Mouse (Mus musculus): Measurements from ENCODE around the gene 1500011B03Rik.

The 1500011B03Rik gene

GRCm38 (mm10) chr5:114779956-114780489, 43.2 kb downstream of the 1500011B03Rik start:
- DNase-seq = peak in 1 of 2 experiments; percentile 50

DNA sequence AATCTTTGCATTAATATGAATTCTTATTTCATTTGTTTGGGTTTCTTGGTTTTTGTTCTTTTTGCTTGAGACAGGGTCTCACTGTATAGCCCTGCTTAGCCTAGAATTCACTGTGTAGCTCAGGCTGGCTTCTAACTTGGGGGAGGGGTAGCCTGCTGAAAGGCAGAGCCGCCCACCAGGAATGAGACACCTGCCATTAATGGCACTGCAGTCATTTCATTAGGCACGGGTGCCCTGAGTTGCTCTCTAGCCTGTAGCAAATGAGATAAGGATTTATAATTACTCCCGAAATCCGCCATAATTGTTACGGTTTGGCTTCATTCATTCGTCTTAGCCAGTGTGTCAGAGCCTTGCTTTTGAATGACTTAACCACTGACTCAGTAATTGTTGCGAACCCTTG, 47.1 kb downstream of the 1500011B03Rik start:
- peak; percentile 44 to 55 for DNase-seq

DNA sequence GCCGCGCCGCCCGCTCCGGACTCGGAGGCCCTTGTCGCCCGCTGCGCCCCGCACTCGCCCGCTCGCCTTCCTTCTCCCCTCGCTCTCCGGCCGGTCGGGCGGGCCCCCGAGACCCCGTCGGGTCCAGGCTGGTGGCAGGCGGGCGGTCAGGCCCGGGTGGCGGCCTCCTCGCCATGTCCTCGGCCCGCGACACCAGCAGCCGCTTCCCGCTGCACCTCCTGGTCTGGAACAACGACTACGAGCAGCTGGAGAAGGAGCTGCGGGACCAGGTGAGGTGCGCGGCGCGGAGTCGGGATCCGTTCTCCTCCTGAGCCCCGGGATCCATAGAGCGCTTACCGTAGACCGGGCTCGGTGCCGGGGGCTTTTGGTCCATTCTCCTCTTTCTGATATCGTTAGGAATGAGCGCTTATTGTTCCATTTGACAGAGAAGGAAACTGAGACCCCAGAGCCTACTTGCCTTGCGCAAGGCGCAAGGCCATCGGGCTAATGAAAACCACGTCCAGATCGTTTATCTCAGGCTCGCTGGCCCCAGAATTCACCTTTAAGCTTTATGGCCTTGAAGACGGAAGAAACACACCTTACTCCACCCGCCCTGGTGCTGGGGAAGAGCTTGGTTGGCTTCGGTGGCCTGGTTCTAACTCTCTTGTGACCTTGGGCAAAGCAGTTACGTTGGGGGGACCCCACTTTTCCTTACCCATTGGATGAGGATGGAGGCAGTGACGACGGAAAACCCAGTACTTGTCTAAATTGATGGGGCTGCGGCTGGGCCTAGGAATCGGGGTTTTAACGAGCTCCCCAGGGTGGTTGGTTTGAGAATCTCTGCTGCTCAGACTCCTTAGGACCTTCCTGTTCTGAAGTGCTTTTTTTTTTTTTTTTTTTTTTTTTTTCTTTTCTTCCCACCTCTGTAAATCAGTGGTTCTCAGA, 48.0 kb downstream of the 1500011B03Rik start, which contains the start of gene Git2:
Gene Git2 (minus strand): TSS at position 462 of the 924 bp plus-strand sequence.
- DNase-seq = peak; percentile 44 to 55

DNA sequence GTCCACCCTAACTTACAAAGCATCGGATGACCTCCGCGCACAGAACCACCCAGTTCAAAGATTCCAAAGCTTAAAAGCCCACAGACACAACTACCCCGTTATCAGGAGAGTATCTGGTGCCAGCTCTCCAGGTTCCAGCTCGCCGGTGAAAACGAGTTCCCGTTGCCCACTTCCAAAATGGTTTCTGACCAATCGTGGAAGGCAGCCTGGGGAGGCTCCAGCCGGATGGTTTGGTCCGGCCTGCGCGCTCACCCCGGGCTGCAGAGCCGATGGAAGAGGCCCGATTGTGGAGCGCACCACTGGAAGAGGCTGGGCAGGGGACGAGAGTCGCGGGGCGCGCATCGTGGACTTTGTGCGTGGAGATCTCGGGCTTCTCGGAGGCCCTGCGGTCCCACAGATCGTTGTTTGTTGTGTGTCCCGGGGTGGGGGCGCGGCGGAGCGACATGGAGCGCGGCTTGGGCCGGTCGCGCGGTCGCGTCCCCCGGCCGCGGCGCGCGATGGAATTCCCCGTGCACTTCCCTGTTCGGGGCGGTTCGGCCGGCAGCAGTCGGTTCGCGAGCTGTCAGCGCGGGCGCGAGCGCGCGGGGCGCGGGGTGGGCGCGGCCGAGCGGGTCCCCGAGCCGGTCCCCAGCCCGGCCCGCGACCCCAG, 48.7 kb downstream of the 1500011B03Rik start, which contains the start of gene Ankrd13a:
Gene Ankrd13a (plus strand): TSS at position 275 of the 649 bp plus-strand sequence.
- peak; percentile 94 to 96 for DNase-seq

- DNase-seq = peak in 1 of 2 experiments; percentile 58
Observed at GRCm38 (mm10) chr5:114773780-114774179, 49.5 kb downstream of the 1500011B03Rik start.

GRCm38 (mm10) chr5:114773211-114773710, 50.0 kb downstream of the 1500011B03Rik start:
- peak; percentile 99 for DNase-seq

- peak; percentile 73 to 80 for DNase-seq
Observed at GRCm38 (mm10) chr5:114772456-114773203, 50.6 kb downstream of the 1500011B03Rik start.

- no peak for DNase-seq
Observed at GRCm38 (mm10) chr5:114771796-114772195, 51.5 kb downstream of the 1500011B03Rik start.

GRCm38 (mm10) chr5:114769786-114770185, 53.5 kb downstream of the 1500011B03Rik start:
- DNase-seq = peak in 1 of 2 experiments; percentile 29

GRCm38 (mm10) chr5:114767185-114767584, 56.1 kb downstream of the 1500011B03Rik start:
- peak; percentile 36 to 45 for DNase-seq

DNA sequence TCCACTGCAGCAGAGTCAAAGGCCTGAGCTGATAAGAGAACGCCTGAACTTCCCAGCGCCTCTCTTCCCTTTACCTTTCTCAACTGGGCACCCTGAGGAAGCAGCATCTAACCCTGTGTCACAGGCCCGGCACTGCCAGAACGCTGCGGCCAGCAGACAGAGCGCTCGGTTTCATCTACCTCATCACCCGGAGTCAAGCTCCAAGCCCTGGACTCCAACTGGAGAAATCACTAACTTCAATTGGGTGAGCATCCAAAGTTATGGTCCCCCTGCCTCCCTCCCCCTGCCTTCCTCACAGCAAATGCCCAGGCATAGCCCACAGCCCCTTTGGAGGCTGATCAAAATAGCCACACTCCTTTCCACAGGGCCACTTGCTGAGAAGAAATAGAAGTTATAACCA, 56.6 kb downstream of the 1500011B03Rik start:
- peak; percentile 36 to 39 for DNase-seq

DNA sequence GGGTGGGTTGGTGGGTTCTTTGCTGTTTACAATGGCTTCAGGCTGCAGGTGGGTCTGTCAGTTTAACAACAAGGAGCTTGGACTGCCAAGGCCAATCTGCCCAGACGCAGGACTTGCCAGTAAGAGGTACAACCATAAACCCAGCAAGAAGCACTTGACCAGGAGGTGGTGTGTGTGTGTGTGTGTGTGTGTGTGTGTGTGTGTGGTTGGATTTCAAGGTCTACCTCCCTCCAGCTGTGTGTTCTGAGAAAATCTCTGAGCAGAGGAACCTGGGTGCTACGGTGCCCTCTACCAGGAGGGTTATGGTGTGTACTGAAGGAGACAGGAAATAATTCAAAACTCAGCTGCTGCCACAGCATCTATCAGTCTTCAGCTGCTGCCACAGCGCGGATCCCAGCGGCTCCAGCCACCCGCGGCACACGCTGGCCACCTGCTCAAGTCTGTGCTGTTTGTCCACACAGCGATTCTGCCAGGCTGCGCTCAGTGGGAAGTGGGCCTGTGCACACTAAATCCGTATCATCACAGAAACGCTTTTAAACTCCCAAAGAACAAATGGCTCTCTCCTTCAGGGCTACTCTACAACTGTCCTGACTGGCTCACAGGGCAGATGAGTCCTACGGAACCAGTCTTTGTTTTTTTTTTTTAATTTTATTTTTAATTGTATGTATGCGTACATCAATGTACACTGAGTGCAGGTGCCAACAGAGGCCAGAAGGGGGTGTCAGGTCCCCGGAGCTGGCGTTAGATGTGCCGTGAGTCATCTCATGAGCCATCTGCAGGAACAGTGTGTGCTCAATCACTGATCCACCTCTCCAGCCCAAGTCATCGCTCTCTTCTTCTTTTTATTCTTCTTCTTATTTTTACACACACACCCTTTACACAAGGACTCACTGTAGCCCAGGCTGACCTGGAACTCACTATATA, 58.2 kb downstream of the 1500011B03Rik start:
- peak; percentile 89 to 90 for DNase-seq

DNA sequence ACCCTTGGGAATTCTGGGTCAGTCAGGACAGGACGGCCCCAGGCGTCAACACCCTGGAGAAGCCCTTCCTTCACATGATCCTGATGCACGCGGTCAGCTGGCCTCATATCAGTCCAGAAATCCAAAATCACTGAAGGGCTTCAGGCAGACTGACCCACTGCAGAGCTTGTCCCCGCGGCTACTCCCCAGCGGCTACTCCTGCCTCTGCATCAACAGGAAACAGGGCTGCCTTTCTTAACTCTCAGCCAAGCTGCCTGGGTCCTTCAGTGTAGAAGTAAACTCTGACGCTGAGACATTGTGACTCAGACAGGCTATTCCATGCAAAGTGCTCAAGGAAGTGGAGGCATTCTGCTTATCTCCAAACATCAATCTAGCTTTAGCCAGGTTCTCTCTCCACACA, 61.3 kb downstream of the 1500011B03Rik start:
- DNase-seq = no peak

DNA sequence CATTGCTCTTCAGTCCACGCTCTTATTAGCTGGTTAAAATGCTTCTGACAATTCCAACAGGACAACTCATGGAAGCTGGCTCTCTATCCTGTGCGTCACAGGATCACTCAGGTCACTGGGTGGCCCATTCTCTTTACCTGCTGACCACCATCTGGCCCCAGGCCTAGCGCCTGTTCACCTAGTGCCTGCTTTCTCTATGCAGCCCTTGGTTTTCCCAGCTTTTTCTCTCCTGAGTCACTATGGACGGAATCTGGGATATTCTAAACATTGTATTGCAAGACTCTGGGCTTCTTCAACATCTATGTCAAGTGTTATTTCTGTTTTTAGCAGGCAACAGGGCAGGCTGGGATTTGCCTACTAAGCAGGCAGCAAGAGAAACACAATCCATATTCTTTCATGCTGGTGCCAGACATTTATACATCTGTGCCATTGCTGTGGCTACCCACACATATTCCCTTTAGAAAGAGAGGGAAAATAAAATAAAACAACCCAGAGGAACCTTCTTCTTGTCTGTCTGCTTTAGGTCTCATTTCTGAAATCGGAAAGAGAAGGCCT, 63.7 kb downstream of the 1500011B03Rik start:
- DNase-seq = peak in 1 of 2 experiments; percentile 65
